Mouse (Mus musculus): ENCODE measurements around the gene Cypt3. TPM values are rescaled to one million over a fixed set of nuclear protein-coding genes. Genes with fewer than 3 reads are reported as not detected.

The Cypt3 gene
- polyA plus RNA-seq (2015; fragmentation: Nextera tagmentation; extraction: Ambion mirVana), result not detected in 2 replicates

GRCm38 (mm10) chrX:153558293-153558692 lies at the start of gene Cypt3:
TSS of gene Cypt3 (plus strand) at chrX:153558593.
- 83% methylated on average over 7 of the region's 7 CpGs for WGBS
- no peak within 1 kb of the TSS for H3K27ac ChIP-seq
- H3K4me1 ChIP-seq, result no peaks in the 10 kb centered on the region
- H3K36me3 ChIP-seq (ENCODE audit: poor library complexity, severe bottlenecking), result no peaks in the 10 kb centered on the region
- no peaks in the 10 kb centered on the region for H3K9me3 ChIP-seq (replicated peaks)
- H3K4me3 ChIP-seq, result no peak within 1 kb of the TSS
- H3K4me2 ChIP-seq, result no peak within 1 kb of the TSS
- H3K27me3 ChIP-seq, result no peaks in the 10 kb centered on the region
- H3K9ac ChIP-seq, result no peak within 1 kb of the TSS
- no peak for ATAC-seq

GRCm38 (mm10) chrX:153515491-153515890 lies 42.9 kb upstream of the Cypt3 start:
- Histone ChIP-seq H3K4me1 (no peaks in the 10 kb centered on the region), H3K9me3 (replicated peaks) (no peaks in the 10 kb centered on the region), H3K36me3 (ENCODE audit: poor library complexity, severe bottlenecking) (no peaks in the 10 kb centered on the region), H3K4me3 (no peak overlapping the region), H3K4me2 (no peak overlapping the region), H3K9ac (no peak overlapping the region), H3K27ac (no peak overlapping the region), H3K27me3 (no peaks in the 10 kb centered on the region)
- WGBS, result 94% methylated on average over 5 of the region's 5 CpGs
- ATAC-seq, result no peak

GRCm38 (mm10) chrX:153528399-153528798 lies 30.0 kb upstream of the Cypt3 start:
- H3K27ac ChIP-seq, result no peak overlapping the region
- no peaks in the 10 kb centered on the region for H3K27me3 ChIP-seq
- H3K36me3 ChIP-seq (ENCODE audit: poor library complexity, severe bottlenecking), result no peaks in the 10 kb centered on the region
- H3K9me3 ChIP-seq (replicated peaks), result no peaks in the 10 kb centered on the region
- H3K4me2 ChIP-seq, result no peak overlapping the region
- H3K4me3 ChIP-seq, result no peak overlapping the region
- H3K4me1 ChIP-seq, result no peaks in the 10 kb centered on the region
- H3K9ac ChIP-seq, result no peak overlapping the region
- no peak; the same call in 1 of the 2 replicates for ATAC-seq
- 22% methylated on average over 2 of the region's 2 CpGs for WGBS

- 29% methylated on average over 2 of the region's 2 CpGs for WGBS
- H3K4me3 ChIP-seq, result no peak overlapping the region
- ATAC-seq, result peak; percentile 45; the same call in 1 of the 2 replicates
Observed at GRCm38 (mm10) chrX:153556634-153557033, 1.8 kb upstream of the Cypt3 start.

GRCm38 (mm10) chrX:153564650-153565049 lies 6.3 kb downstream of the Cypt3 start:
- ATAC-seq, result peak; percentile 19; the same call in 1 of the 2 replicates
- Histone ChIP-seq H3K27me3 (no peaks in the 10 kb centered on the region), H3K9me3 (replicated peaks) (no peaks in the 10 kb centered on the region), H3K4me2 (no peak overlapping the region), H3K4me1 (no peaks in the 10 kb centered on the region), H3K27ac (no peak overlapping the region), H3K36me3 (ENCODE audit: poor library complexity, severe bottlenecking) (no peaks in the 10 kb centered on the region), H3K9ac (no peak overlapping the region), H3K4me3 (no peak overlapping the region)
- 69% methylated on average over 1 of the region's 1 CpGs for WGBS

More at GRCm38 (mm10) chrX:153556634-153557033, 1.8 kb upstream of the Cypt3 start:
- no peaks in the 10 kb centered on the region for H3K4me1 ChIP-seq
- H3K9ac ChIP-seq, result no peak overlapping the region
- H3K4me2 ChIP-seq, result no peak overlapping the region
- no peaks in the 10 kb centered on the region for H3K36me3 ChIP-seq (ENCODE audit: poor library complexity, severe bottlenecking)
- no peak overlapping the region for H3K27ac ChIP-seq
- H3K9me3 ChIP-seq (replicated peaks), result no peaks in the 10 kb centered on the region
- H3K27me3 ChIP-seq, result no peaks in the 10 kb centered on the region

GRCm38 (mm10) chrX:153599583-153599982 lies 41.2 kb downstream of the Cypt3 start:
- H3K9me3 ChIP-seq (replicated peaks), result no peaks in the 10 kb centered on the region
- no peaks in the 10 kb centered on the region for H3K4me1 ChIP-seq
- H3K27me3 ChIP-seq, result no peaks in the 10 kb centered on the region
- no peaks in the 10 kb centered on the region for H3K36me3 ChIP-seq (ENCODE audit: poor library complexity, severe bottlenecking)
- WGBS, result 61% methylated on average over 2 of the region's 2 CpGs
- no peak overlapping the region for H3K4me2 ChIP-seq
- no peak overlapping the region for H3K27ac ChIP-seq
- no peak overlapping the region for H3K9ac ChIP-seq
- no peak for ATAC-seq
- H3K4me3 ChIP-seq, result no peak overlapping the region

Other genes starting within 250 kb of the Cypt3 start
- gene Ubqln2, start 60.4 kb upstream of the Cypt3 start, polyA plus RNA-seq (2015; fragmentation: Nextera tagmentation; extraction: Ambion mirVana), result 45.3 and 48.5 TPM in 2 replicates
- gene Kctd12b, start 137.8 kb downstream of the Cypt3 start, polyA plus RNA-seq (2015; fragmentation: Nextera tagmentation; extraction: Ambion mirVana), result 2.1 and 2.7 TPM in 2 replicates
- 104 TPM in 2 replicates for gene Nbdy, start 165.0 kb downstream of the Cypt3 start, polyA plus RNA-seq (2015; fragmentation: Nextera tagmentation; extraction: Ambion mirVana)

Measured in forebrain, embryonic 13.5 days (tissue).